In the genomic region with DNA sequence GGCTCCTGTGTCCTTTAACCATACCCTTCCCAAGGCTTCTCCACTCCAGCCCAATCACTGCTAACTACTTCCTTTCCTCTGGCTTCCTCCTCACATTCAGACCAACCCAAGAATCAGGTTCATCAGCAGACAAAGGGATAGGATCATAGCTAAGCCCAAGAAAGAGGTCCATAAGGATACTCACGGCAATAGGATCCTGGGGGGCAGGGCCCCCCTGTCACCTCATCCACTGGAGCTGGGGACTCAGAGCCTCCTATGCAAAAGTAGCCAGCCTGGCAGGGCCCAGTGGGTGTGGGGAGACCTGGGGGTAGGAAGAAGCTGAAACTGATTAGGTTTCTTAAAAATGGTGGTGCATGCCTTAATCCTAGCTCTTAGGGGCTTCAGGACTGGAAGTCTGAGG, we compare ENCODE assay signal across 46 mouse cellular contexts. TPM values are rescaled to one million over a fixed set of nuclear protein-coding genes. Genes with fewer than 3 reads are reported as not detected.
"Had no signal": no experiment of that assay in that cellular context is flagged by ENCODE, and none has a peak within 500 bp of the region (broad histone marks: within the 10 kb centered on the region; RNA-seq: fewer than 3 reads in every experiment).

No protein-coding gene starts in this region.

- H3K9ac ChIP-seq: limb, embryonic 12.5 days; limb, embryonic 13.5 days; limb, embryonic 15.5 days; liver, embryonic 12.5 days; liver, embryonic 13.5 days; liver, embryonic 14.5 days; liver, embryonic 15.5 days; liver, postnatal 0 days; lung, embryonic 14.5 days; lung, embryonic 15.5 days; midbrain, embryonic 12.5 days; midbrain, embryonic 13.5 days; midbrain, embryonic 15.5 days had no signal

- H3K9me3 ChIP-seq: limb, embryonic 10.5 days; limb, embryonic 13.5 days; limb, embryonic 15.5 days; liver, embryonic 12.5 days; liver, embryonic 13.5 days; liver, embryonic 15.5 days; lung, embryonic 15.5 days; midbrain, embryonic 10.5 days; midbrain, embryonic 12.5 days; midbrain, embryonic 13.5 days; midbrain, embryonic 15.5 days had no signal

- H3K4me2 ChIP-seq: limb, embryonic 12.5 days; limb, embryonic 13.5 days; limb, embryonic 15.5 days; liver, embryonic 11.5 days; liver, embryonic 12.5 days; liver, embryonic 13.5 days; liver, embryonic 15.5 days; lung, embryonic 14.5 days; lung, embryonic 15.5 days; midbrain, embryonic 11.5 days; midbrain, embryonic 12.5 days; midbrain, embryonic 13.5 days; midbrain, embryonic 15.5 days had no signal

- H3K4me1 ChIP-seq: limb, embryonic 10.5 days; limb, embryonic 12.5 days; limb, embryonic 13.5 days; limb, embryonic 15.5 days; liver, embryonic 12.5 days; liver, embryonic 13.5 days; liver, embryonic 15.5 days; lung, embryonic 15.5 days; megakaryocyte, embryonic 14.5 days; midbrain, embryonic 10.5 days; midbrain, embryonic 12.5 days; midbrain, embryonic 13.5 days; midbrain, embryonic 15.5 days had no signal

- H3K27ac ChIP-seq: left cerebral cortex, adult 2 months; limb, embryonic 10.5 days; limb, embryonic 12.5 days; limb, embryonic 13.5 days; limb, embryonic 15.5 days; liver, embryonic 12.5 days; liver, embryonic 13.5 days; liver, embryonic 14.5 days; liver, embryonic 15.5 days; lung, embryonic 15.5 days; macrophage; midbrain, embryonic 10.5 days; midbrain, embryonic 12.5 days; midbrain, embryonic 13.5 days; midbrain, embryonic 15.5 days had no signal

- H3K27me3 ChIP-seq: limb, embryonic 12.5 days; limb, embryonic 13.5 days; limb, embryonic 15.5 days; liver, embryonic 12.5 days; liver, embryonic 13.5 days; liver, embryonic 15.5 days; lung, embryonic 15.5 days; midbrain, embryonic 12.5 days; midbrain, embryonic 13.5 days; midbrain, embryonic 15.5 days had no signal

- H3K4me3 ChIP-seq: left cerebral cortex, adult 2 months; limb, embryonic 10.5 days; limb, embryonic 12.5 days; limb, embryonic 13.5 days; limb, embryonic 15.5 days; liver, embryonic 12.5 days; liver, embryonic 13.5 days; liver, embryonic 15.5 days; lung, embryonic 15.5 days; megakaryocyte, embryonic 14.5 days; midbrain, embryonic 10.5 days; midbrain, embryonic 12.5 days; midbrain, embryonic 13.5 days; midbrain, embryonic 15.5 days; myocyte had no signal

- DNase-seq: left cerebral cortex, postnatal 4 days; liver; liver, embryonic 13.5 days; liver, postnatal 0 days; lung, adult 18-20 months; lung, adult 2 months; lung, embryonic 14.5 days; lung, postnatal 10 days; lung, postnatal 14 days; lung, postnatal 36 days; midbrain, embryonic 14.5 days had no signal

- ATAC-seq: liver, embryonic 12.5 days; liver, postnatal 0 days; lung, postnatal 0 days; midbrain, embryonic 13.5 days; midbrain, embryonic 15.5 days; midbrain, embryonic 16.5 days had no signal

- H3K36me3 ChIP-seq: limb, embryonic 10.5 days; limb, embryonic 12.5 days; limb, embryonic 13.5 days; limb, embryonic 15.5 days; liver, embryonic 12.5 days; liver, embryonic 13.5 days; liver, embryonic 15.5 days; lung, embryonic 15.5 days; midbrain, embryonic 10.5 days; midbrain, embryonic 12.5 days; midbrain, embryonic 13.5 days; midbrain, embryonic 15.5 days had no signal

RNA-seq across cellular contexts. Expression of gene Gm9195, which starts 17.1 kb away (rescaled TPM):
- total RNA-seq: left cerebral cortex, adult 2 months; left cerebral cortex, adult 8-10 months; left cerebral cortex, postnatal 10 days; left cerebral cortex, postnatal 14 days; left cerebral cortex, postnatal 25 days; left cerebral cortex, postnatal 36 days; left cerebral cortex, postnatal 4 days; liver, adult 2 months; megakaryocyte progenitor cell, adult 5-6 weeks; megakaryocyte, adult 5-6 weeks; megakaryocyte-erythroid progenitor cell, adult 5-6 weeks; midbrain, postnatal 0 days; monocyte, adult 5-6 weeks had no signal
- polyA plus RNA-seq: limb, embryonic 10.5 days; limb, embryonic 11.5 days; limb, embryonic 12.5 days; limb, embryonic 13.5 days; limb, embryonic 14.5 days; limb, embryonic 15.5 days; liver, adult 2 months; liver, embryonic 11.5 days; liver, embryonic 12.5 days; liver, embryonic 13.5 days; liver, embryonic 14.5 days; liver, embryonic 15.5 days; liver, embryonic 16.5 days; liver, postnatal 0 days; lung, adult 2 months; lung, embryonic 14.5 days; lung, embryonic 15.5 days; lung, embryonic 16.5 days; lung, postnatal 0 days; macrophage; midbrain, embryonic 10.5 days; midbrain, embryonic 11.5 days; midbrain, embryonic 12.5 days; midbrain, embryonic 13.5 days; midbrain, embryonic 14.5 days; midbrain, embryonic 15.5 days; midbrain, embryonic 16.5 days; midbrain, postnatal 0 days; myocyte had no signal
